In the genomic region with DNA sequence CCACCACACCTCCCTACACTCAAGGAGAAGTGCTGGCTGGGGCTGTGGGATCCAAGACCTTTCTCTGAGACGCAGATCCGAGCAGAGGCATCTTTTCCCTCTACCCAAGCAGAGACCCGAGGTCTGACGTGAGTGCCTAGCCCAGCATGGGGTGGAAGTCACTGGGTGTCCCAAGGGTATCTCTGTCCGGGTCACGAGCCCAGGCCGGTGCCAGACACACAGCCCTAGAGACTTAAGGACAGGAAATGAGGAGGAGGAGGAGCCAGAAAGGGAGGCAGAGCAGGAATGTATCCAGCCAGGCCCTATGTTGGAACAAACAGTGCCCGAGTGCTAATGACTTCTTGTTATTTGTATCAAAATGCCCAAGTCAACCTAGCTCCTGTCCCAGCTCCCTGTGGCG, we compare ENCODE assay signal across 15 mouse cellular contexts. TPM values are rescaled to one million over a fixed set of nuclear protein-coding genes. Genes with fewer than 3 reads are reported as not detected.
DNase-seq lines count a peak whose midpoint lies in the region; ATAC-seq and TF ChIP-seq lines count a peak whose summit lies in the region.
"Had no signal": no experiment of that assay in that cellular context is flagged by ENCODE, and none has a peak within 500 bp of the region (broad histone marks: within the 10 kb centered on the region; RNA-seq: fewer than 3 reads in every experiment).

No protein-coding gene starts in this region.

- peaks cover 5% of the 10 kb centered on the region for H3K4me1 ChIP-seq in liver, adult 2 months (ENCODE audit: control insufficient read depth, insufficient read depth, low read length)
- H3K4me1 ChIP-seq in liver, embryonic 11.5 days (replicated peaks; ENCODE audit: control insufficient read depth, insufficient read depth, low read length) = peaks cover 13% of the 10 kb centered on the region
- H3K4me1 ChIP-seq in lung, embryonic 15.5 days = peaks cover 47% of the 10 kb centered on the region
- H3K4me1 ChIP-seq in forebrain, embryonic 13.5 days = peaks cover 24% of the 10 kb centered on the region

- H3K79me2 ChIP-seq in liver, adult 2 months (ENCODE audit: control insufficient read depth, insufficient read depth, low read length) = no peaks in the 10 kb centered on the region

- intact Hi-C loops in heart, postnatal 25 days (cut with DNase I) = no loop called here

- no peak for TF ChIP-seq POLR2A in liver, adult 2 months (IDR thresholded peaks at IDR 0.05; ENCODE audit: extremely low read depth, insufficient read depth, low read length)

- no peaks in the 10 kb centered on the region for H3K9me3 ChIP-seq in liver, embryonic 11.5 days (ENCODE audit: control insufficient read depth, low read length)
- H3K9me3 ChIP-seq in lung, embryonic 15.5 days = no peaks in the 10 kb centered on the region
- no peaks in the 10 kb centered on the region for H3K9me3 ChIP-seq in forebrain, embryonic 13.5 days (replicated peaks)
- H3K9me3 ChIP-seq: G1E; heart, embryonic 13.5 days; liver, embryonic 15.5 days; midbrain, embryonic 12.5 days had no signal

- WGBS in liver, adult 2 months = 67% methylated on average over 9 of the region's 9 CpGs
- WGBS in liver, embryonic 11.5 days = 61% methylated on average over 9 of the region's 9 CpGs
- WGBS in lung, embryonic 15.5 days = 43% methylated on average over 9 of the region's 9 CpGs
- 77% methylated on average over 9 of the region's 9 CpGs for WGBS in forebrain, embryonic 13.5 days

- no peak for ATAC-seq in liver, embryonic 11.5 days (replicated peaks; ENCODE audit: low FRiP score)
- ATAC-seq in lung, embryonic 15.5 days (ENCODE audit: borderline replicate concordance, extremely low read depth, low FRiP score, low TSS enrichment) = no peak
- ATAC-seq in forebrain, embryonic 13.5 days = no peak
- no peak for ATAC-seq in erythroid progenitor cell, adult 5-6 weeks (replicated peaks; ENCODE audit: low FRiP score, poor library complexity, severe bottlenecking)
- ATAC-seq: inflammation-experienced regulatory T-cells, adult 6 months had no signal

- H3K27me3 ChIP-seq in liver, adult 2 months (ENCODE audit: control insufficient read depth, insufficient read depth, low read length) = no peaks in the 10 kb centered on the region; the same call in 1 of the 2 replicates
- peaks cover 31% of the 10 kb centered on the region for H3K27me3 ChIP-seq in liver, embryonic 11.5 days (replicated peaks; ENCODE audit: control insufficient read depth, insufficient read depth, low read length)
- no peaks in the 10 kb centered on the region; the same call in 1 of the 2 replicates for H3K27me3 ChIP-seq in lung, embryonic 15.5 days
- peaks cover 35% of the 10 kb centered on the region for H3K27me3 ChIP-seq in forebrain, embryonic 13.5 days

- H3K4me3 ChIP-seq in liver, adult 2 months (ENCODE audit: insufficient read depth, low read depth, low read length) = no peak overlapping the region
- no peak overlapping the region for H3K4me3 ChIP-seq in liver, embryonic 11.5 days (ENCODE audit: low read depth, low read length)
- no peak overlapping the region for H3K4me3 ChIP-seq in lung, embryonic 15.5 days
- no peak overlapping the region for H3K4me3 ChIP-seq in forebrain, embryonic 13.5 days
- H3K4me3 ChIP-seq: erythroblast, embryonic 14.5 days; heart, embryonic 13.5 days; liver, embryonic 15.5 days; midbrain, embryonic 12.5 days had no signal

- no peak overlapping the region for H3K4me2 ChIP-seq in liver, embryonic 11.5 days
- peak overlapping the region; percentile 2; the same call in 1 of the 2 replicates for H3K4me2 ChIP-seq in lung, embryonic 15.5 days
- no peak overlapping the region for H3K4me2 ChIP-seq in forebrain, embryonic 13.5 days
- H3K4me2 ChIP-seq: heart, embryonic 13.5 days; liver, embryonic 15.5 days; midbrain, embryonic 12.5 days had no signal

- DNase-seq in liver, adult 2 months (ENCODE audit: extremely low read depth, low read depth, low spot score) = peak; percentile 16
- no peak for DNase-seq in liver, embryonic 11.5 days (ENCODE audit: low spot score)
- DNase-seq in heart, postnatal 25 days (ENCODE audit: low spot score) = peak; percentile 69
- DNase-seq in spleen, adult 12 weeks (ENCODE audit: low spot score) = no peak
- DNase-seq: right cerebral cortex, postnatal 25 days had no signal

- no peak overlapping the region for H3K9ac ChIP-seq in liver, adult 2 months (ENCODE audit: low read depth, low read length)
- no peak overlapping the region for H3K9ac ChIP-seq in liver, embryonic 11.5 days (ENCODE audit: low read depth, low read length)
- no peak overlapping the region for H3K9ac ChIP-seq in lung, embryonic 15.5 days
- H3K9ac ChIP-seq in forebrain, embryonic 13.5 days = no peak overlapping the region
- H3K9ac ChIP-seq: heart, embryonic 13.5 days; liver, embryonic 15.5 days; midbrain, embryonic 12.5 days had no signal

- H3K36me3 ChIP-seq in liver, adult 2 months (ENCODE audit: control insufficient read depth, insufficient read depth, low read length) = no peaks in the 10 kb centered on the region
- no peaks in the 10 kb centered on the region for H3K36me3 ChIP-seq in liver, embryonic 11.5 days (ENCODE audit: control insufficient read depth, insufficient read depth, low read length)
- no peaks in the 10 kb centered on the region for H3K36me3 ChIP-seq in lung, embryonic 15.5 days
- no peaks in the 10 kb centered on the region for H3K36me3 ChIP-seq in forebrain, embryonic 13.5 days (ENCODE audit: poor library complexity, severe bottlenecking)
- H3K36me3 ChIP-seq: G1E; liver, embryonic 15.5 days; midbrain, embryonic 12.5 days had no signal

- no peak overlapping the region for H3K27ac ChIP-seq in liver, adult 2 months (replicated peaks; ENCODE audit: insufficient read depth, low read depth, low read length)
- H3K27ac ChIP-seq in liver, embryonic 11.5 days (ENCODE audit: low read depth, low read length) = no peak overlapping the region
- peak overlapping the region; percentile 69; the same call in 1 of the 2 replicates for H3K27ac ChIP-seq in lung, embryonic 15.5 days
- H3K27ac ChIP-seq in forebrain, embryonic 13.5 days = no peak overlapping the region
- H3K27ac ChIP-seq: heart, embryonic 13.5 days; liver, embryonic 15.5 days; midbrain, embryonic 12.5 days had no signal

- TF ChIP-seq CTCF in liver, adult 2 months (IDR thresholded peaks at IDR 0.05; ENCODE audit: low read depth, low read length) = no peak

RNA-seq across cellular contexts. Expression of gene Rapgef3, which starts 5.0 kb away (rescaled TPM):
- total RNA-seq in liver, adult 2 months (2014; rRNA removed) = 1.8 and 3.2 TPM in 2 replicates
- polyA plus RNA-seq in liver, adult 2 months (2012; rRNA removed) = 2.7 and 4.9 TPM in 2 replicates
- polyA plus RNA-seq in liver, embryonic 11.5 days (2014; fragmentation: Nextera tagmentation; extraction: Ambion mirVana) = 4.1 and 4.5 TPM in 2 replicates
- total RNA-seq in heart, postnatal 25 days (2021) = 10 to 100 TPM; 20.7 to 26.5 TPM
- 21.1 and 23.4 TPM in 2 replicates for polyA plus RNA-seq in lung, embryonic 15.5 days (2015; fragmentation: Nextera tagmentation; extraction: Ambion mirVana)
- 6.7 and 7.8 TPM in 2 replicates for polyA plus RNA-seq in forebrain, embryonic 13.5 days (2015; fragmentation: Nextera tagmentation; extraction: Ambion mirVana)
- total RNA-seq in erythroid progenitor cell, adult 5-6 weeks (2015; ENCODE audit: low replicate concordance) = not detected in 2 replicates
- total RNA-seq in erythroid progenitor cell, adult 5-6 weeks (2017; ENCODE audit: low replicate concordance) = 3.9 TPM in 1 of 2 replicates, not detected in the other
- polyA plus RNA-seq: erythroblast, embryonic 14.5 days; inflammation-experienced regulatory T-cells, adult 6 months had no signal

RNA-seq across cellular contexts. Expression of gene Slc48a1, which starts 15.6 kb away (rescaled TPM):
- total RNA-seq in liver, adult 2 months (2014; rRNA removed) = 15.2 and 21.1 TPM in 2 replicates
- polyA plus RNA-seq in liver, adult 2 months (2012; rRNA removed) = 54.9 and 58.6 TPM in 2 replicates
- 55.0 and 62.1 TPM in 2 replicates for polyA plus RNA-seq in liver, embryonic 11.5 days (2014; fragmentation: Nextera tagmentation; extraction: Ambion mirVana)
- 10 to 100 TPM; 76.5 to 83.0 TPM for total RNA-seq in heart, postnatal 25 days (2021)
- polyA plus RNA-seq in lung, embryonic 15.5 days (2015; fragmentation: Nextera tagmentation; extraction: Ambion mirVana) = 38.7 and 42.2 TPM in 2 replicates
- 44.1 and 45.2 TPM in 2 replicates for polyA plus RNA-seq in forebrain, embryonic 13.5 days (2015; fragmentation: Nextera tagmentation; extraction: Ambion mirVana)
- 122 and 124 TPM in 2 replicates for total RNA-seq in erythroid progenitor cell, adult 5-6 weeks (2015; ENCODE audit: low replicate concordance)
- total RNA-seq in erythroid progenitor cell, adult 5-6 weeks (2017; ENCODE audit: low replicate concordance) = 74.2 and 96.2 TPM in 2 replicates

RNA-seq across cellular contexts. Expression of gene Endou, which starts 31.6 kb away (rescaled TPM):
- 0.47 and 0.55 TPM in 2 replicates for total RNA-seq in liver, adult 2 months (2014; rRNA removed)
- polyA plus RNA-seq in liver, adult 2 months (2012; rRNA removed) = 0.21 and 0.32 TPM in 2 replicates
- not detected in 2 replicates for polyA plus RNA-seq in liver, embryonic 11.5 days (2014; fragmentation: Nextera tagmentation; extraction: Ambion mirVana)
- 1 to 10 TPM; 1.4 to 1.8 TPM for total RNA-seq in heart, postnatal 25 days (2021)
- polyA plus RNA-seq in lung, embryonic 15.5 days (2015; fragmentation: Nextera tagmentation; extraction: Ambion mirVana) = 0.48 and 1.1 TPM in 2 replicates
- polyA plus RNA-seq in forebrain, embryonic 13.5 days (2015; fragmentation: Nextera tagmentation; extraction: Ambion mirVana) = 0.25 and 0.26 TPM in 2 replicates
- 3.8 TPM in 1 of 2 replicates, not detected in the other for total RNA-seq in erythroid progenitor cell, adult 5-6 weeks (2015; ENCODE audit: low replicate concordance)
- not detected in 2 replicates for total RNA-seq in erythroid progenitor cell, adult 5-6 weeks (2017; ENCODE audit: low replicate concordance)
- polyA plus RNA-seq: erythroblast, embryonic 14.5 days; G1E; inflammation-experienced regulatory T-cells, adult 6 months; neural tube, embryonic 14.5 days had no signal

RNA-seq across cellular contexts. Expression of gene Rpap3, which starts 57.1 kb away (rescaled TPM):
- total RNA-seq in liver, adult 2 months (2014; rRNA removed) = 7.7 and 8.7 TPM in 2 replicates
- polyA plus RNA-seq in liver, adult 2 months (2012; rRNA removed) = 2.2 and 2.5 TPM in 2 replicates
- 35.5 and 41.4 TPM in 2 replicates for polyA plus RNA-seq in liver, embryonic 11.5 days (2014; fragmentation: Nextera tagmentation; extraction: Ambion mirVana)
- 10 to 100 TPM; 12.8 to 14.3 TPM for total RNA-seq in heart, postnatal 25 days (2021)
- polyA plus RNA-seq in lung, embryonic 15.5 days (2015; fragmentation: Nextera tagmentation; extraction: Ambion mirVana) = 24.6 and 25.5 TPM in 2 replicates
- 30.1 and 32.7 TPM in 2 replicates for polyA plus RNA-seq in forebrain, embryonic 13.5 days (2015; fragmentation: Nextera tagmentation; extraction: Ambion mirVana)
- total RNA-seq in erythroid progenitor cell, adult 5-6 weeks (2015; ENCODE audit: low replicate concordance) = 4.2 and 5.0 TPM in 2 replicates
- total RNA-seq in erythroid progenitor cell, adult 5-6 weeks (2017; ENCODE audit: low replicate concordance) = 6.4 and 6.6 TPM in 2 replicates

Comparison
In these comparisons a context has a peak if more than half of its experiments do, and no peak if none do; other contexts are left out.
1. DNase-seq: peak in liver, adult 2 months (single experiment) and heart, postnatal 25 days (single experiment); none in liver, embryonic 11.5 days (single experiment) and spleen, adult 12 weeks (single experiment).